Mouse (Mus musculus): Measurements from ENCODE around the gene Coq8a. TPM values are rescaled to one million over a fixed set of nuclear protein-coding genes. Genes with fewer than 3 reads are reported as not detected.

Gene Coq8a
- total RNA-seq, 2 experiments from 2014 or later = 633 to 1,638 TPM

DNA sequence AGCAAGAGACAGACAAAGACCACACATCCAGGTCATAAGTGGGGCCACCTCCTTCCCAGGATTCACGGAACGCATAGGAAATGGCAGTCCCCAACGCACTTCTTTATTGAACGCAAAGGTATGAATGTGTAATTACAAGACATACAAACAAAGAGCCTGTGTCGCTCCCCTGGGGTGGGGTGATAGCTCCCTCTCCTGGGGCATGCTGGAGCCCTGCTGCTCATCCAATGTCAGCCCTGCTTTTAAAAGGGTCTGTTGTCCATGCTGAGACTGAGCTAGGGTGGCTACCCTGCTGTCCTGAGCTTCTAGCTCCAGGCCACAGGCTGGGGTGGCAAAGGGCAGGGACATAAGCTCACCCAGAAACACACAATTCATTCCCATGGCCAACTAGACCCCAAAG, 32.9 kb downstream of the Coq8a start:
- no peak for TF ChIP-seq CTCF (IDR thresholded peaks at IDR 0.05)
- intact Hi-C loops (cut with DNase I) = no loop called here
- DNase-seq = peak; percentile 18
- no peak overlapping the region for H3K4me3 ChIP-seq
- H3K27ac ChIP-seq = no peak overlapping the region

DNA sequence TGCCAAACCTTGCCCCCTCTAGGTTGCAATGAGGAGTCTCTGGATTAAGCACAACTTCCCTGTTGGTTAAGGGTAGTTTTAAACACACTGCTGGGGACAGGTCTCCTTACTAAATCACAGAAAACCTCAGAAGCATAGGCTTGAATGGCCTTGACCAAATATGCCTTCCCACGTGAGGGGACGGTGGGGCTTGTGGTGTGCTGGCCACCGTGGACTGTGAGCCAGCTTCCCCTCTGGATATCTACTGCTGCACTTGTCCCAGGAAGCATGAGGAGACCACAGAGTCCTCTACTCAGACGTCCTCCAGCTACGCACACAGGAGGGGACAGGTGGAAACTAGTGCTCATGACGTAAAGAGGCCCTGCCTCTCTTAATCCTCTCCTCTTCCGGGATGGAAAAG, 36.4 kb downstream of the Coq8a start:
- Histone ChIP-seq H3K27ac (peak overlapping the region; percentile 72), H3K4me3 (no peak overlapping the region)
- intact Hi-C loops (cut with DNase I) = no loop called here
- DNase-seq = peak; percentile 26
- TF ChIP-seq CTCF (IDR thresholded peaks at IDR 0.05) = no peak

DNA sequence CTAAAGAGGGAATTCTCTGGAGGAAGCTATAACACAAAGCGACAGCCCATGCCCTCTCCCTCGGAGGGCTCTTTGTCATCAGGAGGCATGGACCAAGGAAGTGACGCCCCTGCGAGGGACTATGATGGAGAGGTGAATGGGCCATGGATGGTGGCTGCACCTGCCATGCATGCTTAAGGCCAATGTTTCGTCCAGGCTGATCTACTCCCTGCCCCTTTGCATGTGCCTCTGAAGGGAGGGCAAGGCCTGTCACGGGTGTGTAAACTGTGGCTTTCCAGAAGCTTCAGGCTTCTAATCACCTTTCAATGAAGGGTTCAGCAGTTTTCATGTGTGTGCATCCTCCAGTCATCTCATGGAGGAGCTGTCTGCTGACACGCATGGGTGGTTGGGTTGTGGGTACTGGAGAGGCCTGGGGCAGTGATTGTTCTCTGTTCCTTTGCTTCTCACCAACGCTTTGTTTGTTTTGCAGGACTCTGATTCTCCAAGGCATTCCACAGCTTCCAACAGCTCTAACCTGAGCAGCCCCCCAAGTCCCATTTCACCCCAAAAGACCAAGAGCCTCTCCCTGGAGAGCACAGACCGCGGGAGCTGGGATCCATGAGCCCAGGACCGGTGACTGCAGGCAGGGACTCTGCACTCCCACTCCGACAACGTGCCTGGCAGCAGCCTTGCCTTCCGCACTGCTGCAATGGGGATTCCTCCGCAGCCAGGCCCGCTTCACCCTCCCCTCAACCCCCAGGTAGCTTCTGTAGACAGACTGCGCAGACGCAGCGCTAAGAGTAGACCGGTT, 37.6 kb downstream of the Coq8a start:
- intact Hi-C loops (cut with DNase I) = no loop called here
- TF ChIP-seq CTCF (IDR thresholded peaks at IDR 0.05) = no peak
- Histone ChIP-seq H3K4me3 (no peak overlapping the region), H3K27ac (no peak overlapping the region)
- DNase-seq = no peak

DNA sequence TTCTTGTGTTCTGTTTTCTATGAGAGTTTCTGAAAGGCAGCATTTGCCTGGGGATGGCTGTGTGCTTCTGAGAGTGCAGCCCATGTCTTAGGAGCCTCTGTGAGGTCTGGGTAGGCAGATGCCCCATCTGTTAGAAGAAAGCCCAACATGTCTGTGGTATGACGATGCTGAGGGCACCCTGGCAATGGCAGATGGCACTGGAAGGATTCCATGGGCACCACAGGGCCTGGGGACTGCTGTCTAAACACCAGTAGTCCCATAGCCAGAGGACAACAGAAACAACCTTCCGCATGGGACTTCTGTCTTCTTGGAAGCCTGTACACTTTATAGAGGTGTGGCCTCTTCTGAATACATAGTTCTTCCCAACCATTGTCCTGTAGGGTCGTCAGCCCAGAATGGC, 38.2 kb downstream of the Coq8a start:
- intact Hi-C loops (cut with DNase I) = no loop called here
- H3K27ac ChIP-seq = no peak overlapping the region
- no peak for DNase-seq
- H3K4me3 ChIP-seq = no peak overlapping the region
- no peak for TF ChIP-seq CTCF (IDR thresholded peaks at IDR 0.05)

DNA sequence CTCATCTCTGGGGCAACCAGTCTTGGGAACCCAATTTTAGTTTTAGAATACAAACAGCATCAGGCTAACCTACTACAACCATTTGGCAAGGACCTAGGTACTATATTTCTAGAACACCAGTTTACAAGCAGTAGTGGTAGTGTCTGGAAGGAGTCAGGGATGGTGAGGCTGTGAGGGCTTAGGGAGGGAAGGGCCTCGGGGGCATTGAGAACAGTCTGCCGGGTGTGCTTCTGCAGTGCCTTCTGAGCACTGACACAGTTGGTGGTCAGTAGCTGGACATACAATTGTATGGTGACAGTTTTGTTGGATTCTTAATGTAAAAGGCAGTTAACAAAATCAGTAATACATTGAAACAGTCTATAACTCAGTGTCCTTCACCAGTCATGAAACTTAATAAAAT, 38.9 kb downstream of the Coq8a start:
- DNase-seq = no peak
- no peak overlapping the region for H3K4me3 ChIP-seq
- no peak overlapping the region for H3K27ac ChIP-seq
- intact Hi-C loops (cut with DNase I) = no loop called here
- TF ChIP-seq CTCF (IDR thresholded peaks at IDR 0.05) = no peak

DNA sequence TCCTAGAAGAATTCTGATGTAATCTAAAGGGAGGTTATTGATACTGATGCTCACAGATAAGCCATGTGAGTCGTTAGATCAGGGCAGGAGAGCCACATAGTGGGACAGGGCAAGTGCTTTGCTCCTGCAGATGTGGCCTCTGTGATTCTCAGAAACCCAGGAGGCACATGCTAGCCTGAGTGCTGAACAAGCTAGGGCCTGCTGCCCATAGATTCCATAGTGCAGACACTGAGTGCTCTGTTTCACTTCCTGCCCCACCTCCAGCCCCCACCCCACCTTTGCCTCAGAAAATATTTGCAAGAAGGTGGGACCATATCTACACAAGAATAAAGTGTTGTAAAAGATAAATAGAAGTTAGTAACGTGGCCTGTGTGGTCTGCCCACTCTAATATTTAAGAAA, 40.8 kb downstream of the Coq8a start:
- TF ChIP-seq CTCF (IDR thresholded peaks at IDR 0.05) = no peak
- no peak overlapping the region for H3K4me3 ChIP-seq
- intact Hi-C loops (cut with DNase I) = no loop called here
- no peak for DNase-seq
- no peak overlapping the region for H3K27ac ChIP-seq

DNA sequence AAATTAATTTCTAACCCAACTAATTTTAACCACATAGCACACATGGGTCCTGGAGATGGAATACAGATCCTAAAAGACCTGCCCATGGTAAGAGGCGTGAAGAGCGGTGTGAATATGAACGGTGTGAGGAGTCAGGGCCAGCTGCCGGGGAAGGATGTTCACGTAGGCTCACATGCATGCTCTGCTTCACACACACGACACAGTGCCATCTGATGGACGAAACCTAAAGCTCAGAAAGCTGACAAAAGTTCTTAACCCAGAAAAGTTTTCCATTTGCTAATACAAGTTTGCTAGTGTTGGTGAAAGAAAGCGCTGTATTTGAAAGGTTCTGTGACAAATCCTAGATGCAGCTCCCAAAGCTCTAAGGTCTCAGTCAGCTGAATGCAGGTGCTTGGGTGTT, 48.2 kb downstream of the Coq8a start:
- no peak for DNase-seq
- H3K4me3 ChIP-seq = no peak overlapping the region
- intact Hi-C loops (cut with DNase I) = no loop called here
- H3K27ac ChIP-seq = no peak overlapping the region
- TF ChIP-seq CTCF (IDR thresholded peaks at IDR 0.05) = 0 out of 2 replicates have a peak, but pooled peaks have one; percentile 3

DNA sequence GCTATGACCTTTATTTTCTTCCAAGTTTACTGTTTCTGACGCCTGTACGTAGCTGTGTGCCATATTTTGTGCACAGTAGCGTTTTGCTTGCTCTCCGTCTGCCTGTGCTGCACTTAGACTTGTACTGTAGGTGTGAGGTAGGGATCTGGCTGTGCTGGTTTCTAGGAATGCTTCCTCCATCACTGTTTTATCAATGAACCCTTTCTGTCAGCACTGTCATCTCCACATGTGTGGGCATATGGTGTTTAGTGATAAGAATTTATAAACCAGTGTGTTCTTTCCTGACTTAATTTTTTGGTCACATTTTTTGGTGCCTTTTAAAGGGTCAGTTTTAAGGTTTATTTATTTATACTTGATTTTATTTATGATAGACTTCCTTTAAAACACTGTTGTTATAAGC, 50.8 kb downstream of the Coq8a start:
- H3K27ac ChIP-seq = no peak overlapping the region
- DNase-seq = no peak
- no peak for TF ChIP-seq CTCF (IDR thresholded peaks at IDR 0.05)
- intact Hi-C loops (cut with DNase I) = no loop called here
- no peak overlapping the region for H3K4me3 ChIP-seq

DNA sequence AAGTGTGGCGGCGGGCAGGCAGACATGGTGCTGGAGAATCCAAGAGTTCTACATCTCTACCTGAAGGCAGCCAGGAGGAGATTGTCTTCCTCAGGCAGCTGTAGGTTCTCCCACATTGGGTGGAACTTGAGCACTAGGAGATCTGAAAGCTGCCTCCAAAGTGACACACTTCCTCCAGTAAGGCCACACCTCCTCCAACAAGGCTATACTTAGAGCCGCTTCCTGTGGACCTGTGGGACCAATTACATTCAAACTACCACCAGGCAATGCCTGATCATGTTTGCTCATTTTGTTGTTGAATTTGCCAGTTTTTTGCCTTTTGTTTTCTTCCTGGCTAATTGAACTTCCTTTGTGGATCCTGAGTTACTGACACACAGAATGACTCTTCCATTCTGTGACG, 51.4 kb downstream of the Coq8a start:
- no peak overlapping the region for H3K27ac ChIP-seq
- intact Hi-C loops (cut with DNase I) = no loop called here
- no peak for DNase-seq
- TF ChIP-seq CTCF (IDR thresholded peaks at IDR 0.05) = no peak
- no peak overlapping the region for H3K4me3 ChIP-seq

DNA sequence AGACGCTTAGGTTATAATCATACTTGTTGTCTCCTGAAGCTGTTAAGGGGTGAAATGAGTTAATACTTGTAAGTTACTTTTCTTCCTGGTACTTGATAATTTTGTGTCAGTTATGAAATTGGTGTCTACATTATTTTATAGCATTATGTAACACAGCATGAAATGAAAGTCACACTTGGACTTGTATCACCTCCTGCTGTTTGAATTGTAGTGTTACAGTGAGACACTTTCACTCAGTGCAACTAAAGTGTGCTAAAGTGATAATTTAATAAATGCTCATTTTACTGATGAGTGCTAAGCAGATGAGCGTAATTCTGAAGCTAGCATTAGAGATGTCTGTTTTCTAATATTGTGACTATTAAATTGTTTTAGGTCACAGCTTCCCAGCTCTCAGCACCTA, 58.4 kb downstream of the Coq8a start:
- TF ChIP-seq CTCF (IDR thresholded peaks at IDR 0.05) = peak; percentile 25; the same call in 1 of the 2 replicates
- no peak for DNase-seq
- intact Hi-C loops (cut with DNase I) = no loop called here
- Histone ChIP-seq H3K27ac (no peak overlapping the region), H3K4me3 (no peak overlapping the region)

DNA sequence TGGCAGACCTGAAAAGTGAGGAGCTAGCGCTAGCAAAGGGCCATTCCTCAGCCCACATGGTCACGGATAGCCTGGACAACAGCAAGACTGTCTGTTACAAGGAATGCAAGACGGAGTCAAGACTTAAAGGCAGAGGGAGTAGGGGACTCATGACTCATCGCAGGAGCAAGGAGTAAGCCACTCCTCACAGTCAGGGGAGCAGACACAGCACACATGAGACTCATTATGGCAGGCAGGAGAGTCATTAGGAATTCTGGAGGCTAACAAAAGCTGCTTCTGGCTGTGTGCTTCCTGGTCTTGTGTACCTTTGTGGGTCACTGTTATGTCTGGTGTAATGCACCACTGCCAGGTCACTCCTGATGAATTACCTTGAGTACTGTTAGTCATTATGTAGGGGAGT, 60.2 kb downstream of the Coq8a start:
- no peak for DNase-seq
- no peak for TF ChIP-seq CTCF (IDR thresholded peaks at IDR 0.05)
- no peak overlapping the region for H3K27ac ChIP-seq
- intact Hi-C loops (cut with DNase I) = no loop called here
- no peak overlapping the region for H3K4me3 ChIP-seq

DNA sequence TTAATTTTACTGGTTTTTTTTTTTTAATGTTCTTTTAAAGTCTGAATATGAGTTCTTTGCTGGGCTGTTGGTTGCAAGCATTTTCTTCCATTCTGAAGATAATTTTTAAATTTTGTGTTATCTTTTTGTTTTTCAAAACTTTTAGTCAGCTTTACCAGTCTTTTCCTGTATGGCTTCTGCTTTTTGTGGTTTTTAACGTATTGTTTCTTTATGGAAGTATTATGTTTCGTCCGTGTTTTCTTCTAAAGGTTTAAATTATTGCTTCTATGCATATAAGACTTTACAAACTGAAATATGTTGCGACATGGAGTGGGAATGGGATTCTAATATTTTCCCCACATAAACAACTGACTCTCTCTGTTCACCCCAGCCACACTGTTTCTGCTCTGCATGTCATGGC, 67.2 kb downstream of the Coq8a start:
- no peak for TF ChIP-seq CTCF (IDR thresholded peaks at IDR 0.05)
- intact Hi-C loops (cut with DNase I) = no loop called here

DNA sequence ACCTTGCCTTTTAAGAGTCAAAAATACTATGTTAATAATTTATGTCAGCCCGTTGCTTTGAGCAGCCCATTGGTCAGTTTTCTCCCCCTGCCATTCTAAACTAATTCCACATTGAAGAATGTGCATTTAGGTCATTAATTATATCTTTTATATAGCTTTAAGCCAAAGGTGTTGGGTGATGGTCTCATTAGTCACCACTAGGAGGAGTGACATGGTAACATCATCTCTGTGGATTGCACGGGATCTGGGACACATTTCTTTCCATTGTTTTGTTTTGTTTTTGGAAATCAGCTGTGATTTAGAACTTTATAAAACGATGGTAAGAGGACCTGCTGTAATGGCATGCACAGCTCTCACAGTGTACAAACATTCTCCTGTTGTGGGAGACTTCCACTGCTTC, 68.0 kb downstream of the Coq8a start:
- intact Hi-C loops (cut with DNase I) = no loop called here
- no peak overlapping the region for H3K4me3 ChIP-seq
- no peak overlapping the region for H3K27ac ChIP-seq
- peak; percentile 33 for TF ChIP-seq CTCF (IDR thresholded peaks at IDR 0.05)
- no peak for DNase-seq

More for the DNA sequence above, 67.2 kb downstream of the Coq8a start:
- H3K4me3 ChIP-seq = no peak overlapping the region
- H3K27ac ChIP-seq = no peak overlapping the region
- no peak for DNase-seq

Measured in gastrocnemius, adult 2 months (tissue).